Comparison of ENCODE assay signal across 8 mouse cellular contexts in genomic region chr6:33248894-33249758, GRCm38 (mm10). TPM values are rescaled to one million over a fixed set of nuclear protein-coding genes. Genes with fewer than 3 reads are reported as not detected.
DNase-seq lines count a peak whose midpoint lies in the region; ATAC-seq lines count a peak whose summit lies in the region.

Gene Exoc4 (plus strand): TSS chr6:33249085.

- peak within 1 kb of the TSS; percentile 76 for H3K27ac ChIP-seq in hindbrain, embryonic 16.5 days (ENCODE audit: low read depth, low read length)
- H3K27ac ChIP-seq in macrophage, result peak within 1 kb of the TSS; percentile 57

- DNase-seq in WW6 (ENCODE audit: low read depth, low spot score), result peak; percentile 88
- peak; percentile 75 to 89 for DNase-seq in cerebellum, postnatal 4 days (ENCODE audit: low spot score in 2 of 2)
- DNase-seq in gastrocnemius, adult 18-20 months (ENCODE audit: low spot score), result peak; percentile 97
- DNase-seq in left cerebral cortex, adult 18-20 months (ENCODE audit: low spot score in 2 of 2), result peak; percentile 91 to 97
- DNase-seq in right cerebral cortex, adult 18-20 months, result peak; percentile 98
- peak; percentile 67 for DNase-seq in urinary bladder, postnatal 10 days (ENCODE audit: low spot score)

- H3K9ac ChIP-seq in hindbrain, embryonic 16.5 days (ENCODE audit: low read depth, low read length), result peak within 1 kb of the TSS; percentile 86

- H3K9me3 ChIP-seq in hindbrain, embryonic 16.5 days (ENCODE audit: control insufficient read depth, low read length), result no peaks in the 10 kb centered on the region

- peak within 1 kb of the TSS; percentile 82 for H3K4me3 ChIP-seq in hindbrain, embryonic 16.5 days (ENCODE audit: low read length)
- peak within 1 kb of the TSS; percentile 91 for H3K4me3 ChIP-seq in macrophage (ENCODE audit: inconsistent target)

- peaks cover 5% of the 10 kb centered on the region for H3K4me1 ChIP-seq in hindbrain, embryonic 16.5 days (ENCODE audit: control insufficient read depth, insufficient read depth, low read depth, low read length)

- peak within 1 kb of the TSS; percentile 63 for H3K4me2 ChIP-seq in hindbrain, embryonic 16.5 days (ENCODE audit: low read length)

- WGBS in hindbrain, embryonic 16.5 days, result 1% methylated on average over 29 of the region's 34 CpGs
- WGBS in macrophage (ENCODE audit: missing documents), result 2% methylated on average over 34 of the region's 34 CpGs

- no peaks in the 10 kb centered on the region for H3K27me3 ChIP-seq in hindbrain, embryonic 16.5 days (replicated peaks; ENCODE audit: control insufficient read depth, insufficient read depth, low read length)

- H3K36me3 ChIP-seq in hindbrain, embryonic 16.5 days (ENCODE audit: control insufficient read depth, insufficient read depth, low read length), result no peaks in the 10 kb centered on the region
- no peaks in the 10 kb centered on the region for H3K36me3 ChIP-seq in macrophage (ENCODE audit: inconsistent target)

- H3K79me2 ChIP-seq in macrophage (ENCODE audit: inconsistent target), result peaks cover 50% of the 10 kb centered on the region

- peak; percentile 100 for ATAC-seq in hindbrain, embryonic 16.5 days

RNA-seq across cellular contexts. Expression of gene Exoc4, which starts in this region (rescaled TPM):
- total RNA-seq in gastrocnemius, adult 18-20 months (2021), result 10 to 100 TPM; 43.5 to 45.0 TPM
- polyA plus RNA-seq in hindbrain, embryonic 16.5 days (2015; fragmentation: Nextera tagmentation; extraction: Ambion mirVana), result 46.0 and 48.9 TPM in 2 replicates
- total RNA-seq in left cerebral cortex, adult 18-20 months (2021), result 10 to 100 TPM; 71.3 to 76.3 TPM
- total RNA-seq in macrophage (2018; cell fraction: chromatin; rRNA removed), result 100 to 1,000 TPM; 241 to 576 (median 436) TPM
- total RNA-seq in macrophage (2018; cell fraction: cytosol; rRNA removed), result 10 to 100 TPM; 40.0 to 65.0 (median 52.0) TPM
- 100 to 1,000 TPM in 25 of 26 experiments, 10 to 100 TPM in 1; 69.7 to 424 (median 187) TPM for total RNA-seq in macrophage (2018; cell fraction: nucleus; rRNA removed)
- 43.4 to 52.1 TPM (median 47.9 TPM) in 3 replicates for polyA plus RNA-seq in macrophage (2018)

Comparison
In these comparisons a context has a peak if more than half of its experiments do, and no peak if none do; other contexts are left out.
1. Peak in every context shown above with its lines: DNase-seq, ATAC-seq, H3K4me3 ChIP-seq and H3K27ac ChIP-seq.